8 mouse cellular contexts compared by ENCODE assay signal in the genomic region with DNA sequence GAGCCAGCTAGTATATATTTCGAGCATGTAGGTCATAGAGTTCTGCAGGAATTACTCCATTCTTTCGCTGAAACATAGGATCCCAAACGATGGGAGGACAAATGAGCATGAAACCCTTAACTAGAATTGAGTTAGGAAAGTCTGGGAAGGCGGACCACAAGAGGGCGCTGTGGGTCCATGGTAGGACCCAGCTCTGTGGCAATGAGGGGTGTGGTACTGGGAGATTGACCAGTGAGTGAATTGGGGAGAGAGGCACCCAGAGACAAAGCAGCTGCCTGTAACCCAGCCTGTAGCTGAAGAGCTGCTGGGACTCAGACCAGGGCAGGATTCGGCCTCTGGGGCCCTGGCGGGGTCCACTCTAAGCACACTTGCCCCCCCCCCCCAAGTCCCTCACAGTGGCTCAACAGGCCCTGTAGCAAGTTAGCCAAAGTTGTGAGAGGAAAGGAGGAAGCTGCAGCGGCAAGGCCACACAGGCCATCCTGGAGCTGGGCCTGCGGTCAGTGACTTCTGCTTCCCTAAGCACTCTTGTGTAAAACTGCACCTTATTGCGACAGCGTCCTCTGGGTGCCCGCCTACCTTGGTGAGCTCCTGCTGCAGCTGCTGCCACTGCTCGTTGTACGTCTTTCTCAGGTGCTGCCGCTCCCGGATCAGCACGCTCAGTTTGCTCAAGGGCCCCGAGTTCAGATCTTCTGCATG. TPM values are rescaled to one million over a fixed set of nuclear protein-coding genes. Genes with fewer than 3 reads are reported as not detected.
A peak's percentile ranks its signal among the peaks of the same experiment; 100 is the strongest.
DNase-seq lines count a peak whose midpoint lies in the region; ATAC-seq and TF ChIP-seq lines count a peak whose summit lies in the region.

No protein-coding gene starts in this region.

- peak overlapping the region; percentile 37; the same call in 1 of the 2 replicates for H3K9ac ChIP-seq in CH12.LX (ENCODE audit: insufficient read depth, low read depth)
- H3K9ac ChIP-seq in forebrain, embryonic 11.5 days (ENCODE audit: low read length): peak overlapping the region; percentile 58; the same call in 1 of the 2 replicates
- peak overlapping the region; percentile 75 for H3K9ac ChIP-seq in heart, embryonic 16.5 days (ENCODE audit: low read length)
- H3K9ac ChIP-seq in neural tube, embryonic 15.5 days (replicated peaks): 0 out of 2 replicates have a peak overlapping the region, but pooled peaks have one; percentile 4

- H3K4me3 ChIP-seq in CH12.LX (replicated peaks in 1 of 3; ENCODE audit: low read depth in 2 of 3, low read length in 2 of 3, poor library complexity in 1 of 3): peak overlapping the region; percentile 47 to 57 (median 47)
- H3K4me3 ChIP-seq in forebrain, embryonic 11.5 days (ENCODE audit: low read depth, low read length): no peak overlapping the region
- peak overlapping the region; percentile 53 for H3K4me3 ChIP-seq in heart, embryonic 16.5 days (ENCODE audit: low read length)
- no peak overlapping the region for H3K4me3 ChIP-seq in neural tube, embryonic 15.5 days (replicated peaks)

- no peaks in the 10 kb centered on the region for H3K9me3 ChIP-seq in CH12.LX (replicated peaks; ENCODE audit: low read length)
- no peaks in the 10 kb centered on the region for H3K9me3 ChIP-seq in forebrain, embryonic 11.5 days (ENCODE audit: control insufficient read depth, low read length)
- H3K9me3 ChIP-seq in heart, embryonic 16.5 days (replicated peaks; ENCODE audit: control insufficient read depth, low read length): no peaks in the 10 kb centered on the region
- H3K9me3 ChIP-seq in neural tube, embryonic 15.5 days (replicated peaks): no peaks in the 10 kb centered on the region

- in situ Hi-C loops in CH12.LX (cut with MboI; ENCODE audit: low pct_ligation_motif_present, low pct_unique_long_range_greater_than_20kb, low sequenced_read_pairs): loop anchor here (5.0 to 25.0 kb wide), 2 partner anchors 196 to 451 kb away; a partner anchor contains a TSS

- dilution Hi-C loops in CH12.LX (cut with MboI; ENCODE audit: extremely low pct_ligation_motif_present, extremely low pct_unique_long_range_greater_than_20kb, low sequenced_read_pairs): loop anchor here (25.0 kb wide), 1 partner anchor 176 kb away; no protein-coding TSS in a partner anchor

- H3K4me1 ChIP-seq in CH12.LX (ENCODE audit: control insufficient read depth in 1 of 2, insufficient read depth in 2 of 2): peaks cover 3 to 28% of the 10 kb centered on the region in 2 experiments; a peak in 3 of 4 replicates
- H3K4me1 ChIP-seq in forebrain, embryonic 11.5 days (replicated peaks; ENCODE audit: control insufficient read depth, insufficient read depth, low read length): peaks cover 12% of the 10 kb centered on the region
- peaks cover 5% of the 10 kb centered on the region; the same call in 1 of the 2 replicates for H3K4me1 ChIP-seq in heart, embryonic 16.5 days (ENCODE audit: control insufficient read depth, insufficient read depth, low read length)
- H3K4me1 ChIP-seq in neural tube, embryonic 15.5 days: peaks cover 7% of the 10 kb centered on the region

- peak; percentile 87 for DNase-seq in CH12.LX (ENCODE audit: extremely low read depth)
- DNase-seq in c-Kit-negative CD71-positive TER-119-positive erythroid progenitor cells, embryonic 14.5 days (ENCODE audit: low read depth, low spot score): peak; percentile 60
- peak; percentile 95 for DNase-seq in forebrain, embryonic 11.5 days (ENCODE audit: low spot score)
- peak; percentile 90 to 98 for DNase-seq in kidney, postnatal 25 days
- peak; percentile 90 to 92 for DNase-seq in lung, adult 18-20 months
- DNase-seq in testis, postnatal 10 days (ENCODE audit: low spot score): peak; percentile 98

- no peak for TF ChIP-seq EP300 in CH12.LX (IDR thresholded peaks at IDR 0.05; ENCODE audit: low read length)

- peak overlapping the region; percentile 46; the same call in 1 of the 2 replicates for H3K27ac ChIP-seq in CH12.LX (ENCODE audit: insufficient read depth, low read depth)
- no peak overlapping the region for H3K27ac ChIP-seq in forebrain, embryonic 11.5 days (ENCODE audit: low read depth, low read length)
- H3K27ac ChIP-seq in heart, embryonic 16.5 days (ENCODE audit: low read length): peak overlapping the region; percentile 84
- no peak overlapping the region for H3K27ac ChIP-seq in neural tube, embryonic 15.5 days (replicated peaks)

- peak; percentile 83 to 97 for TF ChIP-seq CTCF in CH12.LX (conservative IDR thresholded peaks at IDR 0.05 in 1 of 2, IDR thresholded peaks at IDR 0.05 in 1 of 2; ENCODE audit: low read depth in 2 of 2, low read length in 2 of 2)

- no peak for TF ChIP-seq POLR2A in CH12.LX (IDR thresholded peaks at IDR 0.05; ENCODE audit: low read depth, low read length)

- H3K27me3 ChIP-seq in CH12.LX (replicated peaks): no peaks in the 10 kb centered on the region
- peaks cover 9% of the 10 kb centered on the region; the same call in 1 of the 2 replicates for H3K27me3 ChIP-seq in forebrain, embryonic 11.5 days (ENCODE audit: control insufficient read depth, insufficient read depth, low read length)
- no peaks in the 10 kb centered on the region for H3K27me3 ChIP-seq in heart, embryonic 16.5 days (ENCODE audit: control insufficient read depth, insufficient read depth, low read length)
- peaks cover 5% of the 10 kb centered on the region; the same call in 1 of the 2 replicates for H3K27me3 ChIP-seq in neural tube, embryonic 15.5 days (replicated peaks)

- TF ChIP-seq RAD21 in CH12.LX (IDR thresholded peaks at IDR 0.05; ENCODE audit: low read depth, low read length): peak; percentile 99

- H3K79me2 ChIP-seq in CH12.LX (replicated peaks; ENCODE audit: control insufficient read depth, extremely low read depth, insufficient read depth, poor library complexity, severe bottlenecking): no peaks in the 10 kb centered on the region

- peak; percentile 78 for ATAC-seq in forebrain, embryonic 11.5 days (replicated peaks; ENCODE audit: low FRiP score)
- ATAC-seq in heart, embryonic 16.5 days (replicated peaks; ENCODE audit: extremely low read depth, insufficient read depth, low FRiP score): peak; percentile 54; the same call in 1 of the 2 replicates
- ATAC-seq in neural tube, embryonic 15.5 days (ENCODE audit: low FRiP score): peak; percentile 72; the same call in 1 of the 2 replicates

- H3K36me3 ChIP-seq in CH12.LX (replicated peaks in 1 of 2; ENCODE audit: control insufficient read depth in 1 of 2, insufficient read depth in 1 of 2, low read length in 1 of 2): peaks cover 41 to 60% of the 10 kb centered on the region in 2 experiments
- H3K36me3 ChIP-seq in forebrain, embryonic 11.5 days (ENCODE audit: control insufficient read depth, insufficient read depth, low read length): no peaks in the 10 kb centered on the region; the same call in 1 of the 2 replicates
- peaks cover 12% of the 10 kb centered on the region for H3K36me3 ChIP-seq in heart, embryonic 16.5 days (ENCODE audit: control insufficient read depth, insufficient read depth)
- peaks cover 14% of the 10 kb centered on the region for H3K36me3 ChIP-seq in neural tube, embryonic 15.5 days

- WGBS in forebrain, embryonic 11.5 days: 35% methylated on average over 18 of the region's 18 CpGs
- whole genome bisulfite sequencing in heart, embryonic 16.5 days: 34% methylated on average over 18 of the region's 18 CpGs
- WGBS in neural tube, embryonic 15.5 days: 36% methylated on average over 18 of the region's 18 CpGs

- H3K4me2 ChIP-seq in CH12.LX (ENCODE audit: insufficient read depth, low read depth, poor library complexity, severe bottlenecking): peak overlapping the region; percentile 68
- H3K4me2 ChIP-seq in forebrain, embryonic 11.5 days (ENCODE audit: low read depth, low read length, severe bottlenecking): peak overlapping the region; percentile 15; the same call in 1 of the 2 replicates
- peak overlapping the region; percentile 64 for H3K4me2 ChIP-seq in heart, embryonic 16.5 days (ENCODE audit: low read depth, low read length)
- H3K4me2 ChIP-seq in neural tube, embryonic 15.5 days: peak overlapping the region; percentile 41

RNA-seq across cellular contexts. Expression of a gene that starts 1.4 kb away (rescaled TPM):
- 7.1 and 9.8 TPM in 2 replicates for total RNA-seq in CH12.LX (2012; rRNA removed)
- 4.3 and 6.5 TPM in 2 replicates for total RNA-seq in CH12.LX (2014; rRNA removed)
- 11.7 and 16.2 TPM in 2 replicates for polyA plus RNA-seq in CH12.LX (2012; ENCODE audit: insufficient read length, low read depth)
- polyA plus RNA-seq in forebrain, embryonic 11.5 days (2014; fragmentation: Nextera tagmentation; extraction: Ambion mirVana): 7.7 and 8.3 TPM in 2 replicates
- 14.1 and 15.4 TPM in 2 replicates for polyA plus RNA-seq in heart, embryonic 16.5 days (2015; fragmentation: Nextera tagmentation; extraction: Ambion mirVana)
- 4.5 and 7.7 TPM in 2 replicates for polyA plus RNA-seq in neural tube, embryonic 15.5 days (2015; fragmentation: Nextera tagmentation; extraction: Ambion mirVana)

RNA-seq across cellular contexts. Expression of a gene that starts 15.2 kb away (rescaled TPM):
- total RNA-seq in CH12.LX (2012; rRNA removed): 46.3 and 48.3 TPM in 2 replicates
- 12.5 and 14.3 TPM in 2 replicates for total RNA-seq in CH12.LX (2014; rRNA removed)
- 33.6 and 44.3 TPM in 2 replicates for polyA plus RNA-seq in CH12.LX (2012; ENCODE audit: insufficient read length, low read depth)
- 16.1 and 18.8 TPM in 2 replicates for polyA plus RNA-seq in forebrain, embryonic 11.5 days (2014; fragmentation: Nextera tagmentation; extraction: Ambion mirVana)
- polyA plus RNA-seq in heart, embryonic 16.5 days (2015; fragmentation: Nextera tagmentation; extraction: Ambion mirVana): 15.0 and 17.4 TPM in 2 replicates
- polyA plus RNA-seq in neural tube, embryonic 15.5 days (2015; fragmentation: Nextera tagmentation; extraction: Ambion mirVana): 25.5 and 26.9 TPM in 2 replicates

RNA-seq across cellular contexts. Expression of a gene that starts 18.9 kb away (rescaled TPM):
- total RNA-seq in CH12.LX (2012; rRNA removed) (11.1 and 13.5 TPM in 2 replicates), CH12.LX (2014; rRNA removed) (1.1 and 1.5 TPM in 2 replicates)
- polyA plus RNA-seq in CH12.LX (2012; ENCODE audit: insufficient read length, low read depth): 17.0 and 20.9 TPM in 2 replicates
- 6.0 and 6.2 TPM in 2 replicates for polyA plus RNA-seq in forebrain, embryonic 11.5 days (2014; fragmentation: Nextera tagmentation; extraction: Ambion mirVana)
- polyA plus RNA-seq in heart, embryonic 16.5 days (2015; fragmentation: Nextera tagmentation; extraction: Ambion mirVana): 11.0 and 14.3 TPM in 2 replicates
- 5.6 and 6.2 TPM in 2 replicates for polyA plus RNA-seq in neural tube, embryonic 15.5 days (2015; fragmentation: Nextera tagmentation; extraction: Ambion mirVana)

RNA-seq across cellular contexts. Expression of a gene that starts 43.5 kb away (rescaled TPM):
- total RNA-seq in CH12.LX (2012; rRNA removed) (9.6 and 12.6 TPM in 2 replicates), CH12.LX (2014; rRNA removed) (3.1 and 5.5 TPM in 2 replicates)
- polyA plus RNA-seq in CH12.LX (2012; ENCODE audit: insufficient read length, low read depth): 2.6 and 4.6 TPM in 2 replicates
- polyA plus RNA-seq in forebrain, embryonic 11.5 days (2014; fragmentation: Nextera tagmentation; extraction: Ambion mirVana): 23.8 and 31.0 TPM in 2 replicates
- 20.1 and 20.7 TPM in 2 replicates for polyA plus RNA-seq in heart, embryonic 16.5 days (2015; fragmentation: Nextera tagmentation; extraction: Ambion mirVana)
- 20.7 and 20.8 TPM in 2 replicates for polyA plus RNA-seq in neural tube, embryonic 15.5 days (2015; fragmentation: Nextera tagmentation; extraction: Ambion mirVana)

RNA-seq across cellular contexts. Expression of a gene that starts 45.6 kb away (rescaled TPM):
- total RNA-seq in CH12.LX (2012; rRNA removed) (21.8 and 22.6 TPM in 2 replicates), CH12.LX (2014; rRNA removed) (7.9 and 13.8 TPM in 2 replicates)
- 16.8 and 22.2 TPM in 2 replicates for polyA plus RNA-seq in CH12.LX (2012; ENCODE audit: insufficient read length, low read depth)
- polyA plus RNA-seq in forebrain, embryonic 11.5 days (2014; fragmentation: Nextera tagmentation; extraction: Ambion mirVana): 31.1 and 36.1 TPM in 2 replicates
- polyA plus RNA-seq in heart, embryonic 16.5 days (2015; fragmentation: Nextera tagmentation; extraction: Ambion mirVana): 20.6 and 25.3 TPM in 2 replicates
- 58.2 and 59.0 TPM in 2 replicates for polyA plus RNA-seq in neural tube, embryonic 15.5 days (2015; fragmentation: Nextera tagmentation; extraction: Ambion mirVana)

Comparison
In these comparisons a context has a peak if more than half of its experiments do, and no peak if none do; other contexts are left out.
1. H3K27ac ChIP-seq: peak in CH12.LX (single experiment) and heart, embryonic 16.5 days (single experiment); none in forebrain, embryonic 11.5 days (single experiment) and neural tube, embryonic 15.5 days (single experiment).
2. H3K4me2 ChIP-seq: peak in every context shown above with its lines; median percentile 68 in CH12.LX; 64 in heart, embryonic 16.5 days; 41 in neural tube, embryonic 15.5 days; 15 in forebrain, embryonic 11.5 days.
3. H3K4me3 ChIP-seq: peak in CH12.LX (3 of 3) and heart, embryonic 16.5 days (single experiment); none in forebrain, embryonic 11.5 days (single experiment) and neural tube, embryonic 15.5 days (single experiment).
4. H3K9ac ChIP-seq: peak in every context shown above with its lines; median percentile 75 in heart, embryonic 16.5 days; 58 in forebrain, embryonic 11.5 days; 37 in CH12.LX; 4 in neural tube, embryonic 15.5 days.
5. Peak in every context shown above with its lines, with median percentiles within 50 percentile points of each other: DNase-seq and ATAC-seq.